Mouse (Mus musculus) urinary bladder, adult 2 months (tissue): Measurements from ENCODE around the gene Pex6. TPM values are rescaled to one million over a fixed set of nuclear protein-coding genes. Genes with fewer than 3 reads are reported as not detected.

ENCODE experiments used
- DNase-seq: peaks from one replicate; pipeline ENCODE4 v3.0.0; 2022; ENCODE audit warnings: low spot score
- polyA plus RNA-seq: library from polyadenylated mRNA; depleted of rRNA; stranded (reverse); fragments of >200 nt; gene quantifications from 2 replicates; pipeline ENCODE4 v1.2.3, GENCODE M21; 2012

Gene Pex6
- polyA plus RNA-seq, 1 experiment = 34.3 TPM

DNA sequence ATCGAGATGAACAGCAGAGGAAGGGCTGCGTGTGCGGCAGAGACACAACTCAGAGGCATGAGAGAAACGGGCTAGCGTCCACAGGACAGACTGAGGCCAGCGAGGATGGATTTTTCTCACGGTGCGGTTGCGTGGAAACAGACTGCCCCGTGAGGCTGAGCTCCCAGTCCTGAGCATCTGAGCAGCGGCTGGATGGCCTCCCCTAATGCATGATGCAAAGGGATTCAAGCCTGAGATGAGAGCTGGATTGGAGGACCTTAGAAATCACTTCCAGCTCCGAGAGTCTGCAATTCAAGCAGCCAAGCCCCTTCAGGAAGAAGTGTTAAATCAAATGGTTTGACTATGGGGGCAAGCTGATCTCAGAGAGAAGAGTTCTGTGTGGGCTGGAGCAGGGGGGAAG, 9.8 kb upstream of the Pex6 start:
- DNase-seq = no peak

DNA sequence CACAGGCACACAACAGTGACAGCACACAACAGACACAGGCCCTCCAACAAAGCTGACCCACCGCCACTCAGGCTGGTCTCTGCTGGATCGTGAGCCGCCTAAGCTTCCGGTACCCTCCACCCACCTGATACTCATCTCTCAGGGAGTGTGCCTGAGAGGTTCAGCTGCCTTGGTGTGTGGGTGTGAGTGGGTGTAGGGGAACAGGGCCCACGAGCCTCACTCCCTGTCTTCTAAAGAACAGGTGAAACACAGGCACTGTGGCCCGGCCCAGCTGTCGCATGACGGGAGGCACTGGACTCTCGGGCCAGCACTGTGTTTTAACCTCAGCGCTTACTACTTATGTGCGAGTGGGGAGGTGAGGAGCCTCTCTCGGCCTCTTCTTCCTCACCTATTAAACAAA, 9.2 kb upstream of the Pex6 start:
- DNase-seq = no peak

DNA sequence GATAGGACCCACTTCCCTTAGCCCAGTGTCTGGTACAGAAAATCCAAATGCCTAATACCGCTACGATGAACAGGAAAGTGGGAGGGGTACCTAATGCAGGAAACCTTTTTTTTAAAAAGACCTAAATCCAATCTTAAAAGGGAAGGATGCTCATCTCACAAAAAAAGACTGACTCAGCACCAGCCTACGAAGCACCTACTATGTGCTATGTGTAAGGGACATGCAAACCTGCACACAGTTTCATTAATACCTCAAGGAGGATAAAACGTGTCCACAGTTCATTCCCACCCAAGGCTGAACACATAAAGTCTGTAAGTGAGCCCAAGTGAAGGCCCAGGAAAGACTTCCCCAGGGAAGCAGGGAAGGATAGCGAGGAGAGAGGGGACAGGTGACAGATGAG, 8.8 kb upstream of the Pex6 start:
- DNase-seq = no peak

DNA sequence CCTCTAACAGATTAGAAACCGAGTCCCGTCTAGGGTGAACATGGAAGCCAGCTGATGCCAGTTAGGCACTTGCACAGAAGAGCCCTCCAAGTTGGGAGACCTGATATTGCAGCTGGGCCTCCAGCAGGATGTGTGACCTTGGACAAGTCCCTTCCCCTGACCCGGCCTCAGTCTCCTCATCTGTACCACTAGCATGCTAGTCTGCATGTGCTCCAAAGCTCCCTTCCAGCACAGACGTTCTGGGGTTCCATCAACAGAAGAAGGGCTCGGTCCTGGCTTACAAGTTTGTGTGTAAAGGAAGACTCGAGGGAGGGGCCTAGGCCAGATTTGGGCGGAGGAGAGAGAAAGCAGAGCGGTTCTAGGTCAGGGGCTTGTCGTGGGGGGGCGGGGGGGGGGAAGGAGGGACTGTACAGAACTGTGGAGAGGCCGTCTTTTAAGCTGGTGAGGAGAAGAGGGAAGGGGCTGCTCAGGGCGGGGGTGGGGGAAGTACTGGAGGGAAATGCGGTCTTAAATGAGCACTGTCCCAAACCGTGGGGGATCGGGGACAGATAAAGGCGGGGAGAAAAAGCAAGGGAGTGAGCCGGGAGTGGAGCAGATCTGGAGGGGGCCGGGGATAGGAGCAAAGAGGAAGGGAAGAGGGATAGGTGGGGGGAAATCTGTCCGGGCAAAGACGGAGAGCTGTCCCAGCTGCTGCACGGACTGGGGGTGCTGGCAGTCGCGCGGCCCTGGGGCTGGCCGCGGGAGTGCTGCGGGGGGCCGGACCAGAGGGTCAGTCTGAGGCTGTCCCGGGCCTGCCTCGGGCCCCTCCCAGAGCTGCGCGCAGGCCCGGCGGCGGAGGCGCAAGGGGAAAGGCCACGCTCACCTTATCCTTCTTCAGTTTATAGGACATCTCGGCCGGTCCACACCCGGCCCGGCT, 7.0 kb upstream of the Pex6 start:
- DNase-seq = no peak

GRCm38 (mm10) chr17:46704887-46705835, 6.1 kb upstream of the Pex6 start, which contains the start of gene Ppp2r5d:
Gene Ppp2r5d (minus strand): TSS chr17:46705111.
- peak; percentile 87 for DNase-seq

DNA sequence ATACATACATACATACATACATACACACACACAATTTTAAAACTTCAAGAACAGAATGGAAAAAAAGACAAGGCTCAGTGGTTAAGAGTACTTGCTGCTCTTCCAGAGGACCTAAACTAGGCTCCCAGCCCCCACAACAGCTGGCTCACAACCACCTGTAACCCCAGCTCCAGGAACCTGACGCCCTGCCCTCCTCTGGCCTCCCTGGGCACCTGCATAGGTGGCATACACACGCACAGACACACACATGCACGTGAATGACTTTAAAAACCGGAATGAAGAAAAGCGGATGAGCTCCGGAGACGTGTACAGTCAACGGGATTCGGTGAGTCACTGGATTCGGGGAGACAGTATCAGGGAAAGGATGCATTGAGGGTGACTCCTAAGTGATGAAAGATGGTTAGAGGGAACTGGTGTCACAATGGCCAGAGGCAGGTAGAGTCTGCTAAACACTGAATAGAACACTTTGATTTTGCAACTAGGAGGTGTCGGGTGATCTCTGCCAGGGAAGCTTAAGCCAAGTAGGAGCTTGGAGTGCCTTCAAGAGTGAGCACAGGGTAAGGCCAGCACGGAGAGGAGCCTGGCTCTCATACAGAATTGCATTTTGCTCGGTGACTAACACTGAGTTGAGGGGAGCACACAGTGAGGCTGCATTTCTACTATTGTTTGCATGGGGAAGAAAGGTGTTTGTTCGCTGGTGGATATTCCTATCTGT, 4.7 kb upstream of the Pex6 start:
- DNase-seq = no peak

DNA sequence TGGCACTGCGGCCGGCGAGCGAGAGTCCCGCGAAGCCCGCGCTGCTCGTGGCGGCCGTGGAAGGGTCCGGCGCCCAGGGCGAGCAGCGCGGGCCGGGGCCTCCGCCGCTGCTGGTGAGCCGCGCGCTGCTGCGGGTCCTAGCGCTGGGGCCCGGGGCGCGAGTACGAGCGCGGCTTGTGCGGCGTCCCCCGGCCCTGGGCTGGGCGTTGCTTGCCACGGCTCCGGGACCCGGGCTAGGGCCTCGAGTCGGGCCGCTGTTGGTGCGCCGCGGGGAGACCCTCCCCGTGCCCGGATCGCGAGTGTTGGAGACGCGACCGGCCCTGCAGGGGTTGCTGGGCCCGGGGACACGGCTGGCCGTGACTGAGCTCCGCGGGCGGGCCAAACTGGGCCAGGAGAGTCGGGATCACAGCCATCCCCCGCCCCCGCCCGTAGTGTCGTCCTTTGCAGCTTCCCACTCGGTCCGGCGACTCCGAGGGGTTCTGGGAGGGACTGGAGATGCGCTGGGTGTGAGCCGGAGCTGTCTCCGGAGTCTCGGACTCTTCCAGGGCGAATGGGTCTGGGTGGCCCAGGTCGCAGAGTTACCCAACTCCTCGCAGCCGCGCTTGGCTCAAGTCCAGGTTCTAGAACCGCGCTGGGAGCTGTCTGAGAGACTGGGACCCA, 479 bp downstream of the Pex6 start:
- DNase-seq = peak; percentile 46

- no peak for DNase-seq
These were observed 1.2 kb downstream of the Pex6 start for GRCm38 (mm10) chr17:46712442-46712841.

DNA sequence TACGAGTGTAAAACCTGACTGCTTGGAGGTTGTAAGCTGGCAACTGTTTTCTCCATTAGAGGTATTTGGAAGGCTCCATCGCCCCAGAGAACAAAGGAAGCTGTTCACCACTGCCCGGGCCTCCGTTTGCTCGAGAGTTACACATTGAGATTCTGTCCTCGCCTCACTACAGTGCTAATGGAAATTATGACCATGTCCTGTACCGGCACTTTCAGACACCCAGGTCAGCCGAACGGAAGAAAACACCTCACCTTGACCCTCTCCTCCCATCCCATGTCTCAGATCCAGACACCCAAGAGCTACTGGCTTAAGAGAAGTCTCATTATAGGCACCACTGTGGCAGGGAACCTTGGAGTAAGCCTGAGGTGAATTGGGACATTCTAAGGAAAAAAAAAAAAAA, 2.6 kb downstream of the Pex6 start:
- no peak for DNase-seq

GRCm38 (mm10) chr17:46714756-46715481, 3.7 kb downstream of the Pex6 start:
- DNase-seq = no peak

DNA sequence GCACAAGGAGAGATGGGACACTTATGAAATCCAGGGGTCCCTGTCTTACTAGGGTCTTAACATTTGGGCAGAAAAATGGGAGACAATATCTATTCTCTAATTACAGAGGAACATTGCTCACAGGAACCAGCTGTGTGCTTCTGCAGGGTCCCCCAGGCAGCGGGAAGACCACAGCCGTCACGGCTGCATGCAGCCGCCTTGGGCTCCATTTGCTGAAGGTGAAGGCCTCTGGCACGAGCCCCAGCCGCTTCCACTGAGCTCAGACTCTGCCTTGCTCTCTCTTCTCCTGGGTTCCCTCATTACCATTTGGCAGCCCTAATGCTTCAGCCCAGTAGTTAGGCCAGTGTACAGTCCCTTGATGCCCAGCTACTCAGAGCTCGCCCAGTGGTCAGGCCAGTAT, 9.8 kb downstream of the Pex6 start:
- DNase-seq = no peak

DNA sequence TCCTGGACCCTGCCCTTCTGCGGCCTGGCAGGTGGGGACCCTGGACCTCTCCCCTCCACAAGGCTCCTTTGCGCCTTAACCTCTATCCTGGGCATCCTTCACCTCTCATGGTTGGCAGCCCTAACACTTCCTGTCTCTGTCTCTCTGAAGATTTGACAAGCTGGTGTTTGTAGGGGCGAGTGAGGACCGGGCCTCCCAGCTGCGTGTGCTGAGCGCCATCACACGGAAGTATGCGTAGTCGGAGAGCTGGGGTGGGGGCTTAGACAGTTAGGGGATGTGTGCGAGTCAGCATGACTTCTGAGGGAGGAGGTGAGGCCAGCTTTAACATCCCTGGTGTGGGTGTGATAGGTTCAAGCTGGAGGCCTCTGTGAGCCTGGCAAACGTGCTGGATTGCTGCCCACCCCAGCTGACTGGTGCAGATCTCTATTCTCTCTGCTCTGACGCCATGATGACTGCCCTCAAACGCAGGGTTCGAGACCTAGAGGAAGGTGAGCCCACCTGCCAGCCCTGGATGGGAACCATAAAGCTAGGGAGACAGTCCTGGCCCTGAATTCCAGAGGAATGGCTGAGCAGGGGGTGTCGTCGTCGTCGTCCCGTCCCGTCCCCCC, 13.3 kb downstream of the Pex6 start:
- DNase-seq = no peak

- no peak for DNase-seq
These were observed 14.0 kb downstream of the Pex6 start for GRCm38 (mm10) chr17:46725273-46725672.

DNA sequence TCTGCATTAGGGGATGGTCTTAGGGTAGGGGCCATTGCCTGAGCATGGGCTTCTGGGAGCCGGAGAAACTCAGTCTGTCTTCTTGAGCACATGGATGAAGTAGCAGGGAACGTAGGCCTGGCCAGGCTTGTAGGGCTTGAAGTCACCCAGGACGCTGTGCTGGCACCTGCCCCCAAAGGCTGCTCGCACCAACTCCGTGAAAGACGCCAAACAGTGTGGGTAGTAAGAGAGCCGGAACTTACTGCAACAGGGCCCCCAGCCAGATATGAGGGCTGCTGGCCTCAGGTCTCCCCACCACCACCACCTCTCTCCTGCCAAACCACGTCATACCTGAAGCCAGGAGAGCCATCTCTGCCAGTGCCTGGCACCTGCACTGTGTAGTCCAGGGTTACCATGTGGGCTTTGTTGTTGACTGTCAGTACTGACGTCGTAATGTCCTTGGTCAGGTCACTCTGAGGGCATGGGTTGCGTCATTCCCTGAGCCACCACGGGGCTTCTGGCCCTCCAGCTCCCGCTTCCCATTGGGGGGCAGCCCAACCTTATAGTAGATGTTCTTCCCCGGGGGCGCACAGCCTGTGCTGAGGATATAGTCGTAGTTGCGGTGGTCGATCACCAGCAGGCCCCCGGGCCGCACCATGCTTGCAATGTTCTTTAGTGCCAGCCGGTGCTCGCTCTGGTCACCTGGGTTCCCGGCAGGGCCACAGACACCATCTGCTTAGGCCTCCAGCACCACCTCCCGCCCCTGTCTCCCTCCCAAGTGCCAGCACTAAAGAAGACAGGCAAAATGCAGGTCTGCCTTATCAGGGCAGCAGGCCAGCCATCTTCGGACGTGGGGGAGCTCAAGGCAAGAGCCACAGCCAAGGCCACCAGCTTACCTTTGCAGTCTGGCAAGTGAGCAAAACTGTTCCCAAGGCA, 14.7 kb downstream of the Pex6 start:
- no peak for DNase-seq

DNA sequence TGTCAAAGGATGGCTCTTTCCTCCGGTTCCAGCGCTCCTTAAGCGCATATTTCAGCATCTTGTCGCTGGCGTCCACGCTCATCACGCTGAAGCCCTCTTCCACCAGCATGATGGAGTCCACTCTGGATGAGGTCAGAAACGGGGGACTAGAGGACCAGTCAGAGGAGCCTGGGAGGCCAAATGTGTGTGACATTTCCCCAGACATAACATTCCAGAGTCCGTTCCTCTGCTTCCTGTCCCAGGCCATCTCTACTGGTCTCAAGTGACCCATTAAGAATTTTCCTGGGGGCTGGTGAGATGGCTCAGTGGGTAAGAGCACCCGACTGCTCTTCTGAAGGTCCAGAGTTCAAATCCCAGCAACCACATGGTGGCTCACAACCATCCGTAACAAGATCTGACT, 16.0 kb downstream of the Pex6 start:
- no peak for DNase-seq

- no peak for DNase-seq
These were observed 16.8 kb downstream of the Pex6 start for GRCm38 (mm10) chr17:46728021-46728420.

DNA sequence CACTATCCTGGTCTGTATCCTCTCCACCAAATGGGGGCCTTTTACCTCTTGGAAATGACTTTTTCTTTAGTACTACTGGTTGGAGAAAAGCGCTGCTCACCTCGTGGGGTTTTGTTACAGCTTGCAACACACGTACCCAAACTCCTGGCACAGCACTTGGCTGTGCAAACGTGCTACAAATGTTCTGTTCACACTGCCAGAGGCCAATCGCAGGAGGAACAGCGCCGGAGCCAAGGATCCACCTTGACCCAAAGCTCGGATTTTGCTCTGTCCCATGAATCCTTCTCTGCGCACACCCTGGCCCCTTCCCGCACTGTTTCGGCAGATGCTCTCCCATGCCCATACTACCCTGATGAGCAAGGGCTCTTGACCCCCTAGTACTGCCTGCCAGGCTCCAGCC, 17.2 kb downstream of the Pex6 start:
- no peak for DNase-seq

DNA sequence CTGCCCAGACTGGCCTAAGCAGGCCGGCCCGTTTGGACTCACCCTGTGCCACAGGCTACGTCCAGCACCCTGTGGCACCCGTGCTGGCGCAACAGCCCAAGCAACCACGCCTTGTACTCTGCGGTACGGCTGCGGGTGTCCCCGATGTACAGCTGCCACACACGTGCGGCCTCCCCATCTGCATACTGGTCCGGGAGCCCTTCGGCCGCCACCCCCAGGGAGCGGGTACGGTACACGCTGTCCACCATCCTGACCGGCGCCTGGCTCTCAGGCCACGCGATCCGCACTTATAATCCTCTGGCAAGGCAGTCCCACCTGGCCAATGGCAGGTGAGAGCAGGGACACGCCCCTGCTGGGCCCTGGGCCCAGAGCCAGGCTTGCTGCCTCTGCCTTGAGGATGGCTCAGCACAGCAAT, 17.6 kb downstream of the Pex6 start, which contains the start of gene Gnmt:
Gene Gnmt (minus strand): TSS at position 265 of the 415 bp plus-strand sequence.
- DNase-seq = no peak

- no peak for DNase-seq
These were observed 22.8 kb downstream of the Pex6 start for GRCm38 (mm10) chr17:46734055-46734454.
